Mouse (Mus musculus) skeletal muscle tissue, adult 2 months (tissue): ENCODE measurements at regions not wholly inside any gene's neighbourhood (a gene's known extent, or its start where the extent isn't known, plus 50 kb on each side); places are given as distances from the start of the nearest gene placed in this dataset.
"Not testable (repeated sequence)": the region's sequence is repeated elsewhere in the genome, so short reads cannot be mapped to it uniquely, and the experiment has no call there.

Experiments used
- DNase-seq: peaks from one replicate; pipeline ENCODE4 v3.0.0-alpha.2; 2012; ENCODE audit warnings: low read depth, low spot score

- not testable (repeated sequence) for DNase-seq
Measured at GRCm38 (mm10) chr1:101901601-101902000, 2129.0 kb downstream of the Cntnap5b start.

- peak; percentile 3 for DNase-seq
Measured at GRCm38 (mm10) chr1:101902154-101902825, 2129.7 kb downstream of the Cntnap5b start.

GRCm38 (mm10) chr1:101902826-101903210, 2130.3 kb downstream of the Cntnap5b start:
- DNase-seq = not testable (repeated sequence)

- not testable (repeated sequence) for DNase-seq
Measured at GRCm38 (mm10) chr1:101916991-101917390, 2144.4 kb downstream of the Cntnap5b start.

- DNase-seq = no peak
Measured at GRCm38 (mm10) chr1:101918872-101919271, 2146.3 kb downstream of the Cntnap5b start.

- no peak for DNase-seq
Measured at GRCm38 (mm10) chr1:101941107-101941506, 2168.5 kb downstream of the Cntnap5b start.
